Mouse (Mus musculus): ENCODE results near the gene Plk5. TPM values are rescaled to one million over a fixed set of nuclear protein-coding genes. Genes with fewer than 3 reads are reported as not detected.

Gene Plk5
- polyA plus RNA-seq, 1 experiment from 2014 or later = 0.08 TPM

GRCm38 (mm10) chr10:80400704-80401161 is 44.5 kb downstream of the Plk5 start:
- H3K4me3 ChIP-seq (ENCODE audit: low read depth, low read length) = no peak overlapping the region
- H3K27me3 ChIP-seq (ENCODE audit: insufficient read depth, low read length) = no peaks in the 10 kb centered on the region
- no peak for DNase-seq
- no peak for ATAC-seq
- H3K27ac ChIP-seq (ENCODE audit: low read depth) = peak overlapping the region; percentile 82
- peaks cover 42% of the 10 kb centered on the region for H3K4me1 ChIP-seq (ENCODE audit: insufficient read depth)
- H3K9me3 ChIP-seq (ENCODE audit: low read length) = no peaks in the 10 kb centered on the region
- H3K36me3 ChIP-seq (replicated peaks; ENCODE audit: insufficient read depth, low read length) = peaks cover 24% of the 10 kb centered on the region
- TF ChIP-seq CTCF (IDR thresholded peaks at IDR 0.05; ENCODE audit: low read depth) (no peak), EP300 (IDR thresholded peaks at IDR 0.05; ENCODE audit: low read depth) (no peak)
- WGBS (ENCODE audit: insufficient replicate concordance) = 61% methylated on average over 4 of the region's 4 CpGs
- H3K9ac ChIP-seq (replicated peaks) = peak overlapping the region; percentile 55; the same call in 1 of the 2 replicates
- H3K4me2 ChIP-seq (ENCODE audit: low read depth, low read length) = peak overlapping the region; percentile 86

GRCm38 (mm10) chr10:80403044-80403692 is 46.9 kb downstream of the Plk5 start:
- Histone ChIP-seq H3K27me3 (ENCODE audit: insufficient read depth, low read length) (no peaks in the 10 kb centered on the region), H3K4me2 (ENCODE audit: low read depth, low read length) (no peak overlapping the region), H3K9me3 (ENCODE audit: low read length) (no peaks in the 10 kb centered on the region), H3K9ac (replicated peaks) (no peak overlapping the region), H3K4me1 (ENCODE audit: insufficient read depth) (peaks cover 41% of the 10 kb centered on the region), H3K27ac (ENCODE audit: low read depth) (no peak overlapping the region), H3K36me3 (replicated peaks; ENCODE audit: insufficient read depth, low read length) (peaks cover 24% of the 10 kb centered on the region), H3K4me3 (ENCODE audit: low read depth, low read length) (no peak overlapping the region)
- 85% methylated on average over 4 of the region's 4 CpGs for WGBS (ENCODE audit: insufficient replicate concordance)
- ATAC-seq = no peak
- DNase-seq = peak; percentile 49
- TF ChIP-seq EP300 (IDR thresholded peaks at IDR 0.05; ENCODE audit: low read depth) (no peak), CTCF (IDR thresholded peaks at IDR 0.05; ENCODE audit: low read depth) (peak; percentile 75)

DNA sequence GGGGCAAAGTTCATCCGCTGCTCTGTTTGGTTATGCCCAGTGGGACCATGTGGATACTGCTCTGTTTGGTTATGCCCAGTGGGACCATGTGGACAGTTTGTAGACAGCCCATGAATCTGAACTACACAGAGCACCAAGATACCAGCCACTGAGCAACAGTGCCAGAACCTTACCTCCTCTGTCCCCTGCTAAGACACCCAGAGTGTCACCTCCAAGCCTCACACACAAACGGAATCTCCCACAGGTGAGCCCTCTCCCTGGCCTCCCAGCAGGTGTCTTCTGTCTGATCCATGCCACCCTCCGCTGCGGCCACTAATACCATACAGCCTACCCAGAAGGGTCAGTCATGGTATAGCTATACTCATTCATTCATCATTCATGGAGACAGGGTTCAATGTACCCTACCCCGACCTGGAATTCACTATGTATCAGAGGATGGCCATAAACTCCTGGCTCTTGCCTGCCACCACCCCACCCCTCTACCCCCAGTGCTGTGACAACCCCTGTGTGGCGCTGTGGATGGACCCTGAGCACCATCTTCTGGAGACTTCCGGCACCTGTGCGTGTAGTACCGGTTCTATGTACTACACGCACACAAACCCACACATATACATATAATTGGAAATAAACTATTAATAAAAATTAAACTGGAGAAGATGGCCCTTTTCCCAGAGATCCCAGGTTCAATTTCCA is 49.4 kb downstream of the Plk5 start:
- ATAC-seq (no peak), DNase-seq (no peak)

GRCm38 (mm10) chr10:80406684-80407501 is 50.6 kb downstream of the Plk5 start, which contains the start of gene Uqcr11:
Gene Uqcr11 (minus strand): TSS chr10:80406830.
- Histone ChIP-seq H3K36me3 (replicated peaks; ENCODE audit: insufficient read depth, low read length) (peaks cover 48% of the 10 kb centered on the region), H3K9me3 (ENCODE audit: low read length) (no peaks in the 10 kb centered on the region), H3K4me2 (ENCODE audit: low read depth, low read length) (peak within 1 kb of the TSS; percentile 88), H3K9ac (replicated peaks) (peak within 1 kb of the TSS; percentile 80), H3K4me1 (ENCODE audit: insufficient read depth) (peaks cover 22% of the 10 kb centered on the region), H3K27ac (ENCODE audit: low read depth) (peak within 1 kb of the TSS; percentile 85), H3K27me3 (ENCODE audit: insufficient read depth, low read length) (no peaks in the 10 kb centered on the region), H3K4me3 (ENCODE audit: low read depth, low read length) (peak within 1 kb of the TSS; percentile 70)
- peak; percentile 92 for DNase-seq
- TF ChIP-seq CTCF (IDR thresholded peaks at IDR 0.05; ENCODE audit: low read depth) = no peak
- peak; percentile 83 for ATAC-seq
- WGBS (ENCODE audit: insufficient replicate concordance) = under 1% methylated on average over 27 of the region's 27 CpGs

More for the DNA sequence above, 49.4 kb downstream of the Plk5 start:
- Histone ChIP-seq H3K4me1 (ENCODE audit: insufficient read depth) (peaks cover 31% of the 10 kb centered on the region), H3K9me3 (ENCODE audit: low read length) (no peaks in the 10 kb centered on the region), H3K27me3 (ENCODE audit: insufficient read depth, low read length) (no peaks in the 10 kb centered on the region), H3K27ac (ENCODE audit: low read depth) (no peak overlapping the region), H3K4me2 (ENCODE audit: low read depth, low read length) (peak overlapping the region; percentile 88), H3K9ac (replicated peaks) (peak overlapping the region; percentile 80), H3K36me3 (replicated peaks; ENCODE audit: insufficient read depth, low read length) (peaks cover 41% of the 10 kb centered on the region), H3K4me3 (ENCODE audit: low read depth, low read length) (peak overlapping the region; percentile 70)
- TF ChIP-seq CTCF (IDR thresholded peaks at IDR 0.05; ENCODE audit: low read depth) (peak; percentile 55), EP300 (IDR thresholded peaks at IDR 0.05; ENCODE audit: low read depth) (no peak)
- 44% methylated on average over 10 of the region's 10 CpGs for WGBS (ENCODE audit: insufficient replicate concordance)

GRCm38 (mm10) chr10:80407924-80408323 is 51.7 kb downstream of the Plk5 start:
- H3K4me3 ChIP-seq (ENCODE audit: low read depth, low read length) = no peak overlapping the region
- TF ChIP-seq CTCF (IDR thresholded peaks at IDR 0.05; ENCODE audit: low read depth) (no peak), EP300 (IDR thresholded peaks at IDR 0.05; ENCODE audit: low read depth) (no peak)
- peak overlapping the region; percentile 85 for H3K27ac ChIP-seq (ENCODE audit: low read depth)
- peaks cover 22% of the 10 kb centered on the region for H3K4me1 ChIP-seq (ENCODE audit: insufficient read depth)
- 34% methylated on average over 4 of the region's 4 CpGs for WGBS (ENCODE audit: insufficient replicate concordance)
- no peak for ATAC-seq
- H3K36me3 ChIP-seq (replicated peaks; ENCODE audit: insufficient read depth, low read length) = peaks cover 50% of the 10 kb centered on the region
- no peaks in the 10 kb centered on the region for H3K9me3 ChIP-seq (ENCODE audit: low read length)
- no peaks in the 10 kb centered on the region for H3K27me3 ChIP-seq (ENCODE audit: insufficient read depth, low read length)
- peak overlapping the region; percentile 80; the same call in 1 of the 2 replicates for H3K9ac ChIP-seq (replicated peaks)
- no peak for DNase-seq
- H3K4me2 ChIP-seq (ENCODE audit: low read depth, low read length) = 0 out of 2 replicates have a peak overlapping the region, but pooled peaks have one; percentile 88
